ENCODE assay signal across 23 mouse cellular contexts in the genomic region with DNA sequence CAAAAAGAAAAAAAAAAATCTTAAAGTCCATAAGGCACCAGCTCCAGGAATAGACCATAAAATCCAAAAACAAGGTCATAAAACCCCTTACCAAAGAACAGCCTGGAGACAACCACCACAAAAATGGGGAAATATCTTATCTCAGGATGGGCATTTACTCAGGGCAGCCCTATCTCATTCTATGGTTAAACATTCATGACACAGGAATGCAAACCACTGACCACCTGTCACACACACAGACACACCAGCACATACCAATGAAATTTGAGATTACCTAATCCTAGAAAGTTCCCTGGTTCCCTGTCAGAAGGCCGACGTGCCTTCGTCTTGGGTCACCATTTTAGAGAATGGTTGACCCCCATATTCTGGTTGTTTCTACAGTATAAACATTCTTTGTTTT.
DNase-seq lines count a peak whose midpoint lies in the region; TF ChIP-seq lines count a peak whose summit lies in the region.
"Had no signal": no experiment of that assay in that cellular context is flagged by ENCODE, and none has a peak within 500 bp of the region (broad histone marks: within the 10 kb centered on the region; RNA-seq: fewer than 3 reads in every experiment).

No protein-coding gene starts in this region.

- no peaks in the 10 kb centered on the region for H3K27me3 ChIP-seq in testis, adult 2 months (ENCODE audit: control insufficient read depth, insufficient read depth, low read length)
- H3K27me3 ChIP-seq in ES-Bruce4 (ENCODE audit: control insufficient read depth, insufficient read depth, low read length, poor library complexity, severe bottlenecking): no peaks in the 10 kb centered on the region
- H3K27me3 ChIP-seq: CH12.LX; embryonic facial prominence, embryonic 15.5 days had no signal

- H3K27ac ChIP-seq in testis, adult 2 months (ENCODE audit: control insufficient read depth, insufficient read depth, low read depth, low read length): no peak overlapping the region
- peak overlapping the region; percentile 56; the same call in 1 of the 2 replicates for H3K27ac ChIP-seq in ES-Bruce4 (ENCODE audit: insufficient read depth, low read length)
- H3K27ac ChIP-seq: embryonic facial prominence, embryonic 13.5 days; embryonic facial prominence, embryonic 15.5 days; forebrain, embryonic 10.5 days; forebrain, embryonic 13.5 days; forebrain, embryonic 15.5 days had no signal

- intact Hi-C loops in heart, postnatal 25 days (cut with DNase I): no loop called here

- no peak for TF ChIP-seq EP300 in ES-Bruce4 (IDR thresholded peaks at IDR 0.05; ENCODE audit: insufficient read depth, low read depth, low read length)

- H3K9me3 ChIP-seq in ES-Bruce4 (replicated peaks; ENCODE audit: control insufficient read depth, insufficient read depth, low read length, poor library complexity, severe bottlenecking): no peaks in the 10 kb centered on the region
- H3K9me3 ChIP-seq: embryonic facial prominence, embryonic 13.5 days; embryonic facial prominence, embryonic 15.5 days; forebrain, embryonic 10.5 days; forebrain, embryonic 13.5 days; forebrain, embryonic 15.5 days had no signal

- no peaks in the 10 kb centered on the region for H3K36me3 ChIP-seq in testis, adult 2 months (ENCODE audit: control insufficient read depth, insufficient read depth, low read length)
- H3K36me3 ChIP-seq in ES-Bruce4 (ENCODE audit: control insufficient read depth, insufficient read depth, low read length, poor library complexity, severe bottlenecking): no peaks in the 10 kb centered on the region
- H3K36me3 ChIP-seq: embryonic facial prominence, embryonic 13.5 days; embryonic facial prominence, embryonic 15.5 days; forebrain, embryonic 10.5 days; forebrain, embryonic 15.5 days had no signal

- peak overlapping the region; percentile 24; the same call in 1 of the 2 replicates for H3K4me3 ChIP-seq in testis, adult 2 months (ENCODE audit: control insufficient read depth, low read depth, low read length)
- no peak overlapping the region for H3K4me3 ChIP-seq in ES-Bruce4 (ENCODE audit: low read depth, low read length)
- H3K4me3 ChIP-seq: embryonic facial prominence, embryonic 13.5 days; embryonic facial prominence, embryonic 15.5 days; erythroblast, embryonic 14.5 days; forebrain, embryonic 10.5 days; forebrain, embryonic 13.5 days; forebrain, embryonic 15.5 days had no signal

- TF ChIP-seq CTCF in testis, adult 2 months (IDR thresholded peaks at IDR 0.05; ENCODE audit: control insufficient read depth, insufficient read depth, insufficient replicate concordance, low read depth, low read length): no peak
- TF ChIP-seq CTCF in ES-Bruce4 (IDR thresholded peaks at IDR 0.05; ENCODE audit: low read depth, low read length): no peak

- no peak for DNase-seq in testis, postnatal 14 days (ENCODE audit: low spot score)
- no peak for DNase-seq in heart, postnatal 25 days (ENCODE audit: low spot score)
- no peak for DNase-seq in layer of hippocampus, postnatal 36 days
- DNase-seq: adrenal gland, adult 2 months; adrenal gland, postnatal 10 days; adrenal gland, postnatal 25 days; cerebellum, adult 11 months; cerebellum, adult 18-20 months; cerebellum, adult 8-10 months; cerebellum, adult 9-11 months; cerebellum, postnatal 14 days; cerebellum, postnatal 36 days; embryo, embryonic 11 days; forebrain, postnatal 0 days had no signal

- TF ChIP-seq POLR2A in testis, adult 2 months (IDR thresholded peaks at IDR 0.05; ENCODE audit: control insufficient read depth, low read depth, low read length): no peak
- no peak for TF ChIP-seq POLR2A in ES-Bruce4 (IDR thresholded peaks at IDR 0.05; ENCODE audit: insufficient read depth, low read length)

- no peak overlapping the region for H3K9ac ChIP-seq in ES-Bruce4 (ENCODE audit: low read depth, poor library complexity, severe bottlenecking)
- H3K9ac ChIP-seq: embryonic facial prominence, embryonic 13.5 days; embryonic facial prominence, embryonic 15.5 days; forebrain, embryonic 13.5 days; forebrain, embryonic 15.5 days; forebrain, postnatal 0 days had no signal

- H3K4me1 ChIP-seq in testis, adult 2 months (ENCODE audit: control insufficient read depth, insufficient read depth, low read length): no peaks in the 10 kb centered on the region
- H3K4me1 ChIP-seq in ES-Bruce4 (ENCODE audit: control insufficient read depth, insufficient read depth, low read length): no peaks in the 10 kb centered on the region
- H3K4me1 ChIP-seq: embryonic facial prominence, embryonic 13.5 days; embryonic facial prominence, embryonic 15.5 days; forebrain, embryonic 10.5 days; forebrain, embryonic 13.5 days; forebrain, embryonic 15.5 days had no signal
